Mouse (Mus musculus) megakaryocyte, adult 5-6 weeks (primary cell): ENCODE data around the gene Acads. TPM values are rescaled to one million over a fixed set of nuclear protein-coding genes. Genes with fewer than 3 reads are reported as not detected.
A peak's percentile ranks its signal among the peaks of the same experiment; 100 is the strongest.
"Not testable (repeated sequence)": the region's sequence is repeated elsewhere in the genome, so short reads cannot be mapped to it uniquely, and the experiment has no call there.

Experiments
- ATAC-seq: 2 replicates; pipeline ENCODE4 v1.8.0; 2016; ENCODE audit warnings: mild to moderate bottlenecking, inconsistent platforms; ENCODE audit not compliant: poor library complexity, severe bottlenecking
- total RNA-seq, 2 experiments: library from RNA; stranded (forward) in 1 of 2; stranded (reverse) in 1 of 2; fragments of 153-499, 151-499 nt in 1 of 2; fragments of 221-1000, 200-1000 nt in 1 of 2; gene quantifications; 2 replicates each; pipeline versions ENCODE4 v1.2.3 to v1.2.4; 2015 to 2017

Gene Acads
- total RNA-seq, 2 experiments from 2014 or later, result 13.0 to 15.2 TPM

GRCm38 (mm10) chr5:115076144-115076901 lies 42.8 kb downstream of the Acads start:
- ATAC-seq, result peak; percentile 79

DNA sequence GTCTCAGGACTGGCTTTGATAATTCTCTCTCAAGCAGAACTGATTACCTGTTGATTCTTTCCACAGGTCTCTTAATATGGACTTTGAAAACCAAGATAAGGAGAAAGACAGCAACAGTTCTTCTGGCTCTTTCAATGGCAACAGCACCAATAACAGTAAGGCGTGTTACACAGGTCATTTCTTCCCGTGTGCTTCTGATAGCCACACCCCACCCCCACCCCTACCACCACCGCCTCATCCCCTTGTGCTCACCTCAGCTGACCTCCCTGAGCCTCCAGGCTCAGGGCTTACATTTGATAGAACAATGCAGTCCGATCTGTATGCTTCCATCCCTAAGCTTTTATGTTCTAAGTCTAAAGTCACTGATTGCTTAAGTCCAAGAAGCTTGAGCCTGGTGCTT lies 44.4 kb downstream of the Acads start:
- ATAC-seq, result no peak

- not testable (repeated sequence) for ATAC-seq
Measured at GRCm38 (mm10) chr5:115073306-115073705, 45.8 kb downstream of the Acads start.

DNA sequence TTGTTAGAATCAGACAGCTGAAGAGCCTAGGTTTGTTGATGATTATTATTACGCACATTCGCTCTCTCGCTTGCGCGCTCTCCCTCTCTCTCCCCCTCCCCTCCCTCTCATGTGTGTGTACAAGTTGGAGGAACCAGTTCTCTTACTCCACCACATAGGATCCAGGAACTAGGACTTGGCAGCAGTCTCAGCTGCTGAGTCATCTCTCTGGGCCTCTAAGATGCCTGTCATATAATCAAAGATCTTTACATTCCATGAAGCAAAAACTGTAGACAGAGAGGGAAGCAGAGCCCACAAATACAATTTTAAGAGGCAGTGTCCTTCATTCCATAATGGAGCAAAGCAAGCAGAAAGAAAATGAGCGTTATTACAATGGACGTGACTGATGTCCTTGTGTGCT lies 47.0 kb downstream of the Acads start:
- peak; percentile 83 for ATAC-seq

DNA sequence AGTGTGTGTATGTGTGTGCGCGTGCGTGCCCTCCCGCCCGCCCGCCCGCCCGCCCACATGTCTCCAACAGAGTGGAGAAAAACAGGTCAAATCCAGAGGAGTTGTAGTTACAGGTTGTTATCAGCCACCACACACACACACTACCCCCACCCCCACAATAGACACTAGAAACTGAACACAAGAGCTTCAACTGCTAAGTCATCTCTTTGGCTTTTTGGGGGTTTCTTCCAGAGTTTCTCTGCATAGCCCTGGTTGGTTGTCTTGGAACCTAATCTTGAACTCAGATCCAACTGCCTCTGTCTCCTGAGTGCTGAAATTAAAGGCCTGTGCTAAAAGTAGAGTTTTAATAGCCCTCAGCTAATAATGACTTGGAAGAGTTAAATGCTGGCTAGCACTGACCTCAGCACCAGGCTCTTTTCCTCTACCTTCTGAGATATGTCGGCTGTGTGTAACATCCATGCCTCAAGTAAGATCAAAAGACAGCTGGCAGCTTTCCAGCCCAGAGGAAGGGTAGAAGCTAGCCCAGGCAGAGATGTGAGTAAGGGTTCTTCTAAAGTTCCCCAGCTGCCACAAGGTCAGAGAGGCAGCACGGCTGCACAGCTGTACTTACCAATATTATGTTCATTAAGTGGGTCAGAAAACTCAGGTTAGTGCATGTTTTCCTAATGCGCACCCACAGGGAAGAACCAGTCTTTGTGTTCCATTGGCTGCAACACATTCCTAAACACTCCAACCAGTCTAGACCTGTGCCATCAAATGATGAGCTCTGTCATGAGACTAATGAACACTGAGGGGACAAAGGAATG lies 47.8 kb downstream of the Acads start:
- ATAC-seq, result no peak

DNA sequence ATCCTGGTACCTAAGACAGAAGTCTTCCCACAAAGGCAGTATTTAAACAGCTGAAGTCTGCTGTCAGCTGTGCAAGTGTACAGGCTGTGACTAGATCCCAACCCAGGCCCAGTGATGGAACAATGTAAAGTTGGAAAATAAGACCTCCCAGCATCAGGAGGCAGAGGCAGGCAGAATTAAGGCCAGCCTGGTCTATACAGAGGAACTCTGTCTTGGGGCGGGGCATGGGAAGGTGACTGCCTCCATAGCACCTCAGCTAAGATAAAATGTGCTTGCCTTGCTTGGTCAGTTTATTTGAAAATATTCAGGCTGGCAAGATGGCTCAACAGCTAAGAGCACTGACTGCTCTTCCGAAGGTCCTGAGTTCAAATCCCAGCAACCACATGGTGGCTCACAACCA lies 48.7 kb downstream of the Acads start:
- ATAC-seq, result no peak

GRCm38 (mm10) chr5:115069611-115070010 lies 49.5 kb downstream of the Acads start:
- ATAC-seq, result no peak

DNA sequence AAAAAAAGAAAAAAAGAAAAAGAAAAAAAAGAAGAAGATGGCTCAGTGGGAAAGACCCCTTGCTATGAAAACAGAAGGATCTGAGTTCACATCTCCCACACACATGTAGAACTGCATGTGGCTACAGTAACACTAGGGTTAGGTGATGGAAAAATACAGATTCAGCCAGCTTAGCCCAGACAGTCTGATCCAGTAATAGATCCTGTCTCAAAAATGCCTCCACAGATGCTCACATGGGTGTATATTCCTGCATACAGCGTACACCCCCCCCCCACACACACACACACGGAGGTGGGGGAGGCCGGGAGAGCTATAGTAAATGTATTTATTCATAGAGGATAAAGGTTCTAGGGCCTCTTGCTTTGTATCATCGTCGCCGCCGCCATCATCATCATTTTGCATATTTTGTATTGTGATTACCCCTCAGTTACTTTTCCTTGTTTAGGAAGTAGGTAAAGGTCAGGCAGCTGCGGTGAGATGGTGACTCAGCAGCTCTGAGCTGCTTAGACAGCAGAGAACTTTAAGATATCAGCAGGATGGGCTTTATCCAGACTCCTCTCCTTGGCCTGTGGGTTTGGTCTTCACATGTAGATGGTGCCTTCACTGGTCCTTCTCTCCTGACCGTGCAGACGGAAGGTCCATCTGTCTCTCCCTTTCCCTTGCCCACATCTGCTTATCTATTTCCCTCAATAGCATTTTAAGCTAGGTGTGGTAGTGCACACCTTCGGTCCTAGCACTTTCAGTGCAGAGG lies 50.3 kb downstream of the Acads start:
- peak; percentile 46 for ATAC-seq

- peak; percentile 60; the same call in 1 of the 2 replicates for ATAC-seq
Measured at GRCm38 (mm10) chr5:115066245-115066644, 52.9 kb downstream of the Acads start.

- ATAC-seq, result no peak
Measured at GRCm38 (mm10) chr5:115063391-115063790, 55.8 kb downstream of the Acads start.

DNA sequence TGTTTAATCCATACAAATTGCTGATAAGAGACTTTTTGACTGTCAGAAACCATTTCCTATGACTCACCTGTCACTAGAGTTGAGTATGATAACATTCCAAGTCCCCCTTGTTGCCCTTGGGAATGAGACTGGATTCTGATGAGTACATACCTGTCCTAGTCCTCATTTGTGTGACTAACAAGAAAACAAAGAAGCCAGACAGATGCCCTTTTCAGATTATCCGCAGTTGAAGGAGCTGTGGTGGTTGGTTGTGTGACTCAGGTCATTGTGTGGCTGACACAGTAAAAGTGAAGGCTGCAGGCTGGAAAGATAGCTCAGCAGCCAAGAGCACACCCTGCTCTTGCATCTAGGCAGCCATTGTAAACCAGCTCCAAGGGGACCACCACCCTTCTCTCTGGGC lies 56.6 kb downstream of the Acads start:
- no peak for ATAC-seq

DNA sequence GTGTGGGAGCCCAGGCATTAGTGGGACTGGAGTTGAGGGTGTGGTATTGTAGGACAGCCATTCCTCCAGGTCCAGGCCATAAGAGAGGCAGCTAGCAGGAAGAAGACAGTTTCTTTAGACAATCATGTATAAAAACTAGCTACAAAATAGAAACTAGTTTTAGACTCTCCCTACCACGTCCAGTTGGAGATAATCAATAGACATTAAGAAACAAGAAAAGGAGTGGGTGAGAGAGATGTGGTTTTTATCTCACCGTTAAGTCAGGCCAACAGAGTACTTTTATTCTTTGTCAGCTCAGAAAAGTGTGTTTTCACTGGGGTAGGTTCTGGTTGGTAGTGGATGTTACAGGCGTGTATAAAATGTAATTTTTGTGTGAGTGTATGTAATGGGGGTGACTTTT lies 58.2 kb downstream of the Acads start:
- ATAC-seq, result no peak

Other genes with a start within 250 kb of the Acads start
- 55.8 and 59.4 TPM in 2 replicates for gene Oasl2, start 222.4 kb downstream of the Acads start, total RNA-seq (2015)
- gene Oasl2, start 222.4 kb downstream of the Acads start, total RNA-seq (2017), result 32.3 TPM in 2 replicates
- 4.3 and 9.3 TPM in 2 replicates for gene Oasl1, start 196.1 kb downstream of the Acads start, total RNA-seq (2015)
- gene Oasl1, start 196.1 kb downstream of the Acads start, total RNA-seq (2017), result 1.3 and 2.4 TPM in 2 replicates
- gene 2210016L21Rik, start 177.2 kb downstream of the Acads start, total RNA-seq (2015), result 6.3 and 10.3 TPM in 2 replicates
- 7.3 and 8.1 TPM in 2 replicates for gene 2210016L21Rik, start 177.2 kb downstream of the Acads start, total RNA-seq (2017)
- not detected in 2 replicates for gene Hnf1a, start 148.3 kb downstream of the Acads start, total RNA-seq (2015)
- gene Hnf1a, start 148.3 kb downstream of the Acads start, total RNA-seq (2017), result not detected in 2 replicates
- gene Sppl3, start 108.2 kb downstream of the Acads start, total RNA-seq (2015), result 33.1 and 33.6 TPM in 2 replicates
- gene Sppl3, start 108.2 kb downstream of the Acads start, total RNA-seq (2017), result 22.8 and 24.6 TPM in 2 replicates
- not detected in 2 replicates for gene Gm10401, start 21.1 kb downstream of the Acads start, total RNA-seq (2015)
- not detected in 2 replicates for gene Gm10401, start 21.1 kb downstream of the Acads start, total RNA-seq (2017)
- 12.5 and 14.0 TPM in 2 replicates for gene Unc119b, start 15.6 kb upstream of the Acads start, total RNA-seq (2015)
- 13.3 and 19.9 TPM in 2 replicates for gene Unc119b, start 15.6 kb upstream of the Acads start, total RNA-seq (2017)
- 76.4 and 97.7 TPM in 2 replicates for gene Mlec, start 38.8 kb upstream of the Acads start, total RNA-seq (2015)
- 117 and 118 TPM in 2 replicates for gene Mlec, start 38.8 kb upstream of the Acads start, total RNA-seq (2017)
- not detected in 2 replicates for gene Cabp1, start 75.0 kb upstream of the Acads start, total RNA-seq (2015)
- gene Cabp1, start 75.0 kb upstream of the Acads start, total RNA-seq (2017), result not detected in 2 replicates
- 61.7 and 74.6 TPM in 2 replicates for gene Pop5, start 116.5 kb upstream of the Acads start, total RNA-seq (2015)
- 30.9 and 81.2 TPM in 2 replicates for gene Pop5, start 116.5 kb upstream of the Acads start, total RNA-seq (2017)
- 50.9 and 55.4 TPM in 2 replicates for gene Rnf10, start 153.6 kb upstream of the Acads start, total RNA-seq (2015)
- 55.9 and 78.3 TPM in 2 replicates for gene Rnf10, start 153.6 kb upstream of the Acads start, total RNA-seq (2017)
- gene Coq5, start 160.3 kb upstream of the Acads start, total RNA-seq (2015), result 8.7 and 10.9 TPM in 2 replicates
- gene Coq5, start 160.3 kb upstream of the Acads start, total RNA-seq (2017), result 27.3 and 27.8 TPM in 2 replicates
- gene Dynll1, start 181.7 kb upstream of the Acads start, total RNA-seq (2015), result 646 and 659 TPM in 2 replicates
- gene Dynll1, start 181.7 kb upstream of the Acads start, total RNA-seq (2017), result 318 and 344 TPM in 2 replicates
- 79.1 and 98.4 TPM in 2 replicates for gene Srsf9, start 207.8 kb upstream of the Acads start, total RNA-seq (2015)
- 126 and 130 TPM in 2 replicates for gene Srsf9, start 207.8 kb upstream of the Acads start, total RNA-seq (2017)
- 66.3 and 69.0 TPM in 2 replicates for gene Gatc, start 221.8 kb upstream of the Acads start, total RNA-seq (2015)
- gene Gatc, start 221.8 kb upstream of the Acads start, total RNA-seq (2017), result 15.1 and 16.8 TPM in 2 replicates
- gene Triap1, start 221.9 kb upstream of the Acads start, total RNA-seq (2015), result 41.0 and 52.0 TPM in 2 replicates
- 15.9 and 18.8 TPM in 2 replicates for gene Triap1, start 221.9 kb upstream of the Acads start, total RNA-seq (2017)
- 321 and 340 TPM in 2 replicates for gene Cox6a1, start 229.6 kb upstream of the Acads start, total RNA-seq (2015)
- 78.5 and 107 TPM in 2 replicates for gene Cox6a1, start 229.6 kb upstream of the Acads start, total RNA-seq (2017)